Mouse (Mus musculus): ENCODE data around the gene Ripply3.

GRCm38 (mm10) chr16:94311931-94312330 lies 16.3 kb upstream of the Ripply3 start:
- no peak for TF ChIP-seq CTCF (IDR thresholded peaks at IDR 0.05; ENCODE audit: low read depth, low read length)
- no peak for TF ChIP-seq POLR2A (IDR thresholded peaks at IDR 0.05; ENCODE audit: borderline replicate concordance, low read depth, low read length)
